Mouse (Mus musculus) small intestine, adult 2 months (tissue): ENCODE results near the gene Cenpq.

Experiments
- CTCF ChIP-seq: fragments of 200-500 bp; IDR thresholded peaks from 2 replicates; pipeline ENCODE4 v1.5.1; 2012; ENCODE audit warnings: low read depth, mild to moderate bottlenecking, control low read depth, inconsistent platforms, low read length, moderate library complexity, mixed read lengths; ENCODE audit not compliant: insufficient replicate concordance, insufficient read length; ENCODE audit errors: extremely low read depth
- POLR2A ChIP-seq: fragments of 200-500 bp; IDR thresholded peaks from 2 replicates; pipeline ENCODE4 v1.6.1; 2012; ENCODE audit warnings: low read depth, mild to moderate bottlenecking, control low read depth, inconsistent platforms, low read length, moderate library complexity

DNA sequence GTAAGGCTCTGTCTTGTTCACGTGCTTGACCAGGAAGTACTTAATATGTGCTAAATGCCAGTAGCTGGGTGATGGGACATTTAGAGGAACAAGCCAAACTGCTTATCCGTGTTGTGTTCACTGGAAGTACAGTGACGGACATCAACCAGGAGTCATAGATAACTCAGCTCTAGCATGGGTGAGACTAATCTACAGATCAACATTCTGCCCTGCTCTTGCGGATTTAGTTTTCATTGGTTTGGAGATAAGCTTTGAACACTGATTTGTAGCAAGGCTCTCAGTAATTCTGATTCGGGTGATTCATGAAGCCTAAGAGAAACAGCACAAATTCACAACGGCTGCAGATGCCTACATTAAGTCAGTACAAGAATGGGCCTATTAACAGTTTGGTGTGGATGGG is 52.7 kb downstream of the Cenpq start:
- TF ChIP-seq CTCF (no peak), POLR2A (no peak)
